Mouse (Mus musculus) embryonic facial prominence, embryonic 13.5 days (tissue): ENCODE measurements around the gene Rexo1. TPM values are rescaled to one million over a fixed set of nuclear protein-coding genes. Genes with fewer than 3 reads are reported as not detected.

Experiments used
- ATAC-seq: fragments of 200-750 bp; cut with Nextera tagmentation; 2 replicates; pipeline ENCODE4 v1.8.0; 2017; ENCODE audit warnings: low read depth; ENCODE audit not compliant: insufficient number of reproducible peaks, insufficient read depth, low FRiP score, low TSS enrichment
- H3K27ac ChIP-seq: fragments of 300-500 bp; sonication (generic); 2 replicates; pipeline ENCODE4 v1.5.1; 2015; ENCODE audit warnings: moderate library complexity, mild to moderate bottlenecking, inconsistent platforms
- H3K27me3 ChIP-seq: fragments of 300-500 bp; sonication (generic); 2 replicates; pipeline ENCODE4 v1.6.1; 2015; ENCODE audit warnings: mild to moderate bottlenecking, inconsistent platforms
- H3K36me3 ChIP-seq: fragments of 300-500 bp; sonication (generic); 2 replicates; pipeline ENCODE4 v1.6.1; 2015; ENCODE audit warnings: mild to moderate bottlenecking, inconsistent platforms
- H3K4me1 ChIP-seq: fragments of 300-500 bp; sonication (generic); 2 replicates; pipeline ENCODE4 v1.6.1; 2015; ENCODE audit warnings: inconsistent platforms
- H3K4me2 ChIP-seq: fragments of 300-500 bp; sonication (generic); 2 replicates; pipeline ENCODE4 v1.6.1; 2015; ENCODE audit warnings: moderate library complexity, mild to moderate bottlenecking, inconsistent platforms
- H3K4me3 ChIP-seq: fragments of 300-500 bp; sonication (generic); 2 replicates; pipeline ENCODE4 v1.5.1; 2015; ENCODE audit warnings: mild to moderate bottlenecking, inconsistent platforms
- H3K9ac ChIP-seq: fragments of 300-500 bp; sonication (generic); 2 replicates; pipeline ENCODE4 v1.6.1; 2015; ENCODE audit warnings: mild to moderate bottlenecking, inconsistent platforms
- H3K9me3 ChIP-seq: fragments of 300-500 bp; sonication (generic); 2 replicates; pipeline ENCODE4 v1.6.1; 2016; ENCODE audit warnings: inconsistent platforms
- WGBS: fragments of 180-500 bp; shearing (Covaris S2); methylation state at CpG from one replicate; pipeline ENCODE4 v1.1.7; 2015; ENCODE audit warnings: mixed read lengths; 5-methylcytosine and 5-hydroxymethylcytosine counted together
- microRNA-seq: library from miRNA; unstranded; fragments of <30 nt; microRNA quantifications from one replicate; pipeline ENCODE4, GENCODE M21; 2016
- polyA plus RNA-seq: library from polyadenylated mRNA; unstranded; fragments of >200 nt; fragmentation: Nextera tagmentation; extraction: Ambion mirVana; gene quantifications from 2 replicates; pipeline ENCODE4 v1.2.1, GENCODE M21; 2015

Rexo1 gene
- polyA plus RNA-seq, 1 experiment from 2014 or later = 31.3 TPM

DNA sequence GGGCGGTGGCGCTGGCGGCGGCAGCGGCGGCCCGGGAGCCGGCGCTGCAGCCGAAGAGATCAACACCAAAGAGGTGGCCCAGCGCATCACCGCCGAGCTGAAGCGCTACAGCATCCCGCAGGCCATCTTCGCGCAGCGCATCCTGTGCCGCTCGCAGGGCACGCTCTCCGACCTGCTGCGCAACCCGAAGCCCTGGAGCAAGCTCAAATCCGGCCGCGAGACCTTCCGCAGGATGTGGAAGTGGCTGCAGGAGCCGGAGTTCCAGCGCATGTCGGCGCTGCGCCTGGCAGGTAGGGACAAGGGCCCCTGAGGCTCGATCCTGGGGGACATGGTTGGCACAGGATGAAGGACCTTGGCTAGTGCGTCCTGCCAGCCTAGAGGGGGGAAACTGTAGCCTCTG, 65.5 kb downstream of the Rexo1 start:
- Histone ChIP-seq H3K9me3 (no peaks in the 10 kb centered on the region), H3K27ac (no peak overlapping the region), H3K9ac (no peak overlapping the region), H3K36me3 (no peaks in the 10 kb centered on the region), H3K27me3 (peaks cover 100% of the 10 kb centered on the region), H3K4me1 (peaks cover 28% of the 10 kb centered on the region), H3K4me3 (peak overlapping the region; percentile 50), H3K4me2 (peak overlapping the region; percentile 90)
- no peak for ATAC-seq
- WGBS = under 1% methylated on average over 35 of the region's 35 CpGs

DNA sequence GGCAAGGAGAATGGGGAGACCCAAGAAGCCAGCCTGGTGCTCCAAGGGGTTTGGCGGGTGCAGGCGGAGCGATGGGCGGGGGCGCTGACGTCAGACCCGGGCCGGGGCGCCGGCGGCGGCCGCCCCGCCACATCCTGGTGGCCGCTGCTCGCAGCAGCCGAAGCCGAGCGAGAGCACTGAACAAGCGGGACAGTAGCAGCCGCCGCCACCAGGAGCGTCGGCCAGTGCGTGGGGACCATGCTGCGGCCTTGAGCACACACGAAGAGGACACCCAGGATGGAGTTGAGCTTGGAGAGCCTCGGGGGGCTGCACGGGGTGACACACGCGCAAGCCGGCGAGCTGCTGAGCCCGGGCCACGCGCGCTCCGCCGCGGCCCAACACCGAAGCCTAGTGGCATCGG, 66.6 kb downstream of the Rexo1 start, which contains the start of gene Onecut3:
Onecut3 (plus strand) TSS at position 104 of the 400 bp plus-strand sequence.
- peak within 1 kb of the TSS; percentile 63 for H3K9ac ChIP-seq
- no peaks in the 10 kb centered on the region for H3K9me3 ChIP-seq
- WGBS = under 1% methylated on average over 42 of the region's 42 CpGs
- no peak for ATAC-seq
- H3K4me3 ChIP-seq = peak within 1 kb of the TSS; percentile 50
- H3K4me1 ChIP-seq = peaks cover 28% of the 10 kb centered on the region
- no peak within 1 kb of the TSS for H3K27ac ChIP-seq
- no peaks in the 10 kb centered on the region for H3K36me3 ChIP-seq
- H3K4me2 ChIP-seq = peak within 1 kb of the TSS; percentile 90
- H3K27me3 ChIP-seq = peaks cover 100% of the 10 kb centered on the region

Small RNAs within 50 kb of the gene (microRNA-seq; reads per million reads assigned to microRNA genes)
- gene Mir6912 = not detected

Other genes with a start within 250 kb of the Rexo1 start
- gene 2310011J03Rik, start 241.0 kb downstream of the Rexo1 start, polyA plus RNA-seq = 49.3 and 57.9 TPM in 2 replicates
- gene Pcsk4, start 232.1 kb downstream of the Rexo1 start, polyA plus RNA-seq = 4.4 and 4.9 TPM in 2 replicates
- gene Reep6, start 231.6 kb downstream of the Rexo1 start, polyA plus RNA-seq = 6.0 and 6.3 TPM in 2 replicates
- gene Adamtsl5, start 213.1 kb downstream of the Rexo1 start, polyA plus RNA-seq = 3.2 and 4.3 TPM in 2 replicates
- 1.8 and 2.6 TPM in 2 replicates for gene Plk5, start 205.1 kb downstream of the Rexo1 start, polyA plus RNA-seq
- 8.9 and 10.4 TPM in 2 replicates for gene Mex3d, start 173.9 kb downstream of the Rexo1 start, polyA plus RNA-seq
- gene Mbd3, start 162.0 kb downstream of the Rexo1 start, polyA plus RNA-seq = 263 and 297 TPM in 2 replicates
- 447 and 479 TPM in 2 replicates for gene Uqcr11, start 154.7 kb downstream of the Rexo1 start, polyA plus RNA-seq
- gene Tcf3, start 127.9 kb downstream of the Rexo1 start, polyA plus RNA-seq = 162 and 183 TPM in 2 replicates
- not detected in 2 replicates for gene Onecut3, start 66.7 kb downstream of the Rexo1 start, polyA plus RNA-seq
- 0.04 and 0.28 TPM in 2 replicates for gene Atp8b3, start 22.4 kb downstream of the Rexo1 start, polyA plus RNA-seq
- gene Klf16, start 15.8 kb upstream of the Rexo1 start, polyA plus RNA-seq = 9.5 and 12.0 TPM in 2 replicates
- 84.6 and 85.3 TPM in 2 replicates for gene Abhd17a, start 28.8 kb upstream of the Rexo1 start, polyA plus RNA-seq
- gene Scamp4, start 41.3 kb upstream of the Rexo1 start, polyA plus RNA-seq = 79.6 and 95.1 TPM in 2 replicates
- 5.9 and 9.1 TPM in 2 replicates for gene Adat3, start 41.3 kb upstream of the Rexo1 start, polyA plus RNA-seq
- 4.3 and 4.6 TPM in 2 replicates for gene Gm49322, start 44.5 kb upstream of the Rexo1 start, polyA plus RNA-seq
- 131 and 169 TPM in 2 replicates for gene Csnk1g2, start 61.3 kb upstream of the Rexo1 start, polyA plus RNA-seq
- gene Btbd2, start 95.5 kb upstream of the Rexo1 start, polyA plus RNA-seq = 76.8 and 82.4 TPM in 2 replicates
- 78.3 and 86.3 TPM in 2 replicates for gene Mknk2, start 116.6 kb upstream of the Rexo1 start, polyA plus RNA-seq
- gene Mob3a, start 140.4 kb upstream of the Rexo1 start, polyA plus RNA-seq = 45.8 and 46.3 TPM in 2 replicates
- gene Izumo4, start 140.6 kb upstream of the Rexo1 start, polyA plus RNA-seq = 24.0 and 29.2 TPM in 2 replicates
- gene Ap3d1, start 180.7 kb upstream of the Rexo1 start, polyA plus RNA-seq = 73.3 and 73.5 TPM in 2 replicates
- 17.9 and 18.5 TPM in 2 replicates for gene Dot1l, start 193.6 kb upstream of the Rexo1 start, polyA plus RNA-seq
- gene Sf3a2, start 236.6 kb upstream of the Rexo1 start, polyA plus RNA-seq = 75.6 and 78.9 TPM in 2 replicates
- 118 and 125 TPM in 2 replicates for gene Plekhj1, start 237.1 kb upstream of the Rexo1 start, polyA plus RNA-seq
- not detected in 2 replicates for gene Amh, start 243.7 kb upstream of the Rexo1 start, polyA plus RNA-seq